Mouse (Mus musculus): ENCODE measurements around the gene Gm2000. TPM values are rescaled to one million over a fixed set of nuclear protein-coding genes. Genes with fewer than 3 reads are reported as not detected.
"Not testable (repeated sequence)": the region's sequence is repeated elsewhere in the genome, so short reads cannot be mapped to it uniquely, and the experiment has no call there.

The Gm2000 gene
- 588 and 629 TPM in 2 replicates for polyA plus RNA-seq (2015; fragmentation: Nextera tagmentation; extraction: Ambion mirVana)

DNA sequence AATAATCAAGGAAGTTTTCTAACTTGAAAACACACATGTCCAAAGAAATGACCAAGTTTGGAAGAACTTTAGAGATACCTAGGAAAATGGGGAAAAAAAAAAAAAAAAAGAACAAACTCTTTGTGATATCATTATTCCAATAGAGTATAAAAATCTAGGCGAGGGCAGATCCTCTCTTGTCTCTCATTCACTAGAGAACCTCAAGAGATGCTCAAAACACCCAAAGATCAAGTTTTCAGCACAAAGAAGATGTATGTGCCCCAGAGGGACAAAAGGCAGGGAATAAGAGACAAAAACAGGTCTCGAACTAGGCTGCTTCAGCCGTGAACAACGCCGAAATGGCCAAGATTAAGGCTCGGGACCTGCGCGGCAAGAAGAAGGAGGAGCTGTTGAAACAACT, at the start of gene Gm2000:
Gene Gm2000, plus strand, starts transcription at position 301 of the 400 bp plus-strand sequence.
- Histone ChIP-seq H3K4me3 (no peak within 1 kb of the TSS), H3K27ac (replicated peaks) (no peak within 1 kb of the TSS), H3K27me3 (no peaks in the 10 kb centered on the region), H3K9ac (replicated peaks) (no peak within 1 kb of the TSS), H3K9me3 (no peaks in the 10 kb centered on the region), H3K36me3 (no peaks in the 10 kb centered on the region), H3K4me2 (replicated peaks) (no peak within 1 kb of the TSS), H3K4me1 (no peaks in the 10 kb centered on the region)
- no peak for ATAC-seq (replicated peaks)
- 96% methylated on average over 8 of the region's 8 CpGs for WGBS

DNA sequence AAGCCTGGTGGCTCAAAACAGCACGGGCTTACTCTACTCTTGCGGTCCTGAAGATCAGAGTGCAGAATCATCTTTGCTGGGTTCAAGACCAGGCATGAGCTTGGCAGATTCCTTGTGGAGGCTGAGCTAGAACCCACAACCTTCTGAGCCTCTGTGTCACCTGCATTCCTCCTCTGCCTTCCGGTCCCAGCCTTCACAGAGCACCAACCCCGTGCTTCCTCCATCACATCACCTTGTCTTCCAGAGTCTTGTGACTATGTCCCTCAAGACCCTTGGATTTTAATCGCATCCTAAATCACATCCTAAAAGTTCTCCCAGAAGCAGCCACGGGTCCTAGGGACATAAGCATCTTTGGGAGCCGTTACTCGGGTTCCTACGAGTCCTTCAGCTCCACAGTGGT, 42.7 kb upstream of the Gm2000 start:
- H3K27me3 ChIP-seq: no peaks in the 10 kb centered on the region
- no peaks in the 10 kb centered on the region for H3K9me3 ChIP-seq
- no peak overlapping the region for H3K27ac ChIP-seq (replicated peaks)
- no peaks in the 10 kb centered on the region for H3K36me3 ChIP-seq
- ATAC-seq (replicated peaks): no peak
- no peak overlapping the region for H3K4me2 ChIP-seq (replicated peaks)
- 88% methylated on average over 9 of the region's 9 CpGs for WGBS
- H3K4me3 ChIP-seq: no peak overlapping the region
- no peak overlapping the region for H3K9ac ChIP-seq (replicated peaks)
- no peaks in the 10 kb centered on the region for H3K4me1 ChIP-seq

DNA sequence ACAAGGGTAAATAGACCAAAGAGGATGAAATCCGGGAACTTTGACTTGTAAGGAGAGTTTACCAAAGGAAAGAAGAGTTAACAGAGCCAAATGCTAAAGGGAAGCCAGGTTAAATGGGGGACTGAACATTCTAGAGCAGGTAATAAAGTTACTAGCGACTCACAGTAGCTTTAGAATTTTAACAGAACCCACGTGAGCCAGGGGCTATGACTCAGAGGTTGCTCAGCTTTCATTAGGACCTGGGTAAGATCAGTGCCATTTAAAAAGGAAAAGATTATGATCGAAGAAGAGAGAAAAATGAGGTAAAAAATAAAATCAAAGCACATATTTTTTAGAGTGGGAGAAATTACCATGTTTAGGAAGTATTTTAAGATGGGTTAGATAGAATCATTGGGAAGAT, 25.0 kb upstream of the Gm2000 start:
- no peak overlapping the region for H3K4me2 ChIP-seq (replicated peaks)
- H3K9ac ChIP-seq (replicated peaks): no peak overlapping the region
- WGBS: 75% methylated on average over 4 of the region's 4 CpGs
- no peak overlapping the region for H3K4me3 ChIP-seq
- no peaks in the 10 kb centered on the region for H3K27me3 ChIP-seq
- no peak overlapping the region for H3K27ac ChIP-seq (replicated peaks)
- H3K36me3 ChIP-seq: no peaks in the 10 kb centered on the region
- ATAC-seq (replicated peaks): no peak
- H3K4me1 ChIP-seq: no peaks in the 10 kb centered on the region
- no peaks in the 10 kb centered on the region for H3K9me3 ChIP-seq

DNA sequence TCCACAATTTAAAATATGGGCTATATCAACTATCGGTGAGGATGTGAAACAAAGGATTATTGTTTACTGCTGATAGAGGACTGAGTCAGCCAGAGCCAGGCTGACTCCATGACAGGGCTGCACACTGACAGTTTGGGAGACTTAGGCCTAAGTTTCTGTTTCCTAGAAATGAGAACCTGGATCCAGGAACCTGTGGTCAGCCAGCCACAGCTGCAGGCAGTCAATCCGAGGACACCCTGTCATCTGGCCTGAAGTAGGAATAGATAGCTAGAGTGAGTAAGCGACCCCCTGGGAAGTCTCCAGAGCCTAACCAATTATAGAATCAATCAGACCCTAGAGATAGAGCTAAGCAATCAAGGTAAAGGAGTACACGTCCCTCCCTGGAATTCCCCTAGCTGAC, 21.4 kb upstream of the Gm2000 start:
- H3K9ac ChIP-seq (replicated peaks): no peak overlapping the region
- 69% methylated on average over 4 of the region's 4 CpGs for WGBS
- H3K9me3 ChIP-seq: no peaks in the 10 kb centered on the region
- no peaks in the 10 kb centered on the region for H3K4me1 ChIP-seq
- no peaks in the 10 kb centered on the region for H3K36me3 ChIP-seq
- no peaks in the 10 kb centered on the region for H3K27me3 ChIP-seq
- no peak overlapping the region for H3K4me2 ChIP-seq (replicated peaks)
- ATAC-seq (replicated peaks): no peak
- no peak overlapping the region for H3K4me3 ChIP-seq
- H3K27ac ChIP-seq (replicated peaks): no peak overlapping the region

DNA sequence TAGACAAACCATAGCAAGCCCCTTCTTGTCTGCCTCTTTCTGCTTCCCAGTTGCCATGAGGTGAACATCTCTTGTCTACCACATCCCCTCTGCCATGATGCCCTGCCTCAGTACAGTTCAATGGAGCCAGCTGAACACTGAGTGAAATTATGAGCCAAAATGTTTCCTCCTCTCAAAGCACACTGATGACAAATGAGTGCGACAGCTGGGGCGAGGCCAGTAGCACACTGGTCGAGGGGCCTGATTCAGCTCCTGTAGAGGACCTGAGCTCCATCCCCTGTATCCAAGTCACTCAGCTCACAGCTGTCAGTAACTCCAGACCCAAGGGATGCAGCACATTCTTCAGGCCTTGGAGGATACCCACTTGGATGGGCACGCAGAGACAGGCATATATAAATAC, 20.2 kb upstream of the Gm2000 start:
- no peak for ATAC-seq (replicated peaks)
- no peak overlapping the region for H3K4me3 ChIP-seq
- H3K4me2 ChIP-seq (replicated peaks): no peak overlapping the region
- no peaks in the 10 kb centered on the region for H3K27me3 ChIP-seq
- H3K36me3 ChIP-seq: no peaks in the 10 kb centered on the region
- H3K27ac ChIP-seq (replicated peaks): no peak overlapping the region
- no peak overlapping the region for H3K9ac ChIP-seq (replicated peaks)
- no peaks in the 10 kb centered on the region for H3K9me3 ChIP-seq
- WGBS: 91% methylated on average over 4 of the region's 4 CpGs
- H3K4me1 ChIP-seq: no peaks in the 10 kb centered on the region

DNA sequence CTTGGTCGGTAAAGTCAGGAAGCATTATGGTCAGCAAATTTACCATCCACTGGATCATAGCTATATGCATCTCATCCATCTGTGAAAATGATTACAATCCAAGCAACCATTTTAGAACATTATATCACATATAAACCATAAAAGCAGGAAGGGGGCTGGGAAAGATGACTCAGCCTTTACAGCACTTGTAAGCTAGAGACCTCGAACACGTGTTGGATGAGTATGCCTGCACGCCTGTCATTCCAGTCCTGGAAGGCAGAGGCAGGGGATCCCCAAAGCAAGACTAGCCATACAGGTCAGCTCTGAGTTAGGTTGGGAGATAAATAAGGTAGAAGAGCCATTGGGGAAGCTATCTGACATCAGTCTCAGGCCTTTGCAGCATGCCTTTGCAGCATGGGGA, 16.8 kb upstream of the Gm2000 start:
- H3K4me3 ChIP-seq: no peak overlapping the region
- no peak overlapping the region for H3K27ac ChIP-seq (replicated peaks)
- H3K9me3 ChIP-seq: no peaks in the 10 kb centered on the region
- WGBS: 86% methylated on average over 4 of the region's 4 CpGs
- no peaks in the 10 kb centered on the region for H3K4me1 ChIP-seq
- no peak overlapping the region for H3K9ac ChIP-seq (replicated peaks)
- no peak for ATAC-seq (replicated peaks)
- H3K4me2 ChIP-seq (replicated peaks): no peak overlapping the region
- H3K27me3 ChIP-seq: no peaks in the 10 kb centered on the region
- no peaks in the 10 kb centered on the region for H3K36me3 ChIP-seq

DNA sequence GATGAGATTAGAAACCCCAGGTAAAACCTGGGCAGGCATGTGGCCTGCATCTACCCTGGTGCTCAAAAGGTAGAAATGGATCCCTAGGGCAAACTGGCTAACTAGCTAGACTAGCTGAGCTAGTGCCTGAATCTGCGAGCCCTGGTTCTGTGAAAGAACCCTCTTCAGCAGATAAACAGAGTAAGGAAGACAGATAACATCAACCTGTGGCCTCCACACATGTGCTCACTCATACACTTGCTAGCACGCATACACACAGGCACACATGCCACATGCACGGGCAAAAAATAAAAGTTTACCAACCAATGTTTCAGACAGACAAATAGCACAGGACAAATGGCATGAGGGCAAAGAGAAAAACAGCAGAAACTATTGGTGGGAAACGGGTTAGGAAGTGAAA, 15.4 kb upstream of the Gm2000 start:
- Histone ChIP-seq H3K4me1 (no peaks in the 10 kb centered on the region), H3K36me3 (no peaks in the 10 kb centered on the region), H3K4me3 (no peak overlapping the region), H3K27ac (replicated peaks) (no peak overlapping the region), H3K4me2 (replicated peaks) (no peak overlapping the region), H3K27me3 (no peaks in the 10 kb centered on the region), H3K9me3 (no peaks in the 10 kb centered on the region), H3K9ac (replicated peaks) (no peak overlapping the region)
- WGBS: 80% methylated on average over 4 of the region's 4 CpGs
- no peak for ATAC-seq (replicated peaks)

DNA sequence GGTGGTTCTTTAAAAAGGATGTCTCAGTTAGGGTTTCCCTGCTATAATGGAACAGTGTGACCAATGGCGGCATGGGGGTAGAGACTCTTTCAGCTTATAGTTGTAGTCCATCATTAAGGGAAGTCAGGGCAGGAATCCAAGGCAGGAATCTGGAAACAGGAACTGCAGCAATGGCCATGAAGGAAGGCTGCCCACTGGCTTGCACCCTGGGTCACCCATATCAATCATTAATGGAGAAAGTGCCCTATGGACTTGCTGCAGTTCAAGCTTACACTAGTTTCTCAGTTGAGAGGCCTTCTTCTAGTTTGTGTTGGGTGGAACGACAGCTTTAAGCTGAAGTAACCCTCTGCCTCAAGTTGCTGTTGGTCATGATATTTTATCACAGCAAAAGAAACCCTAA, 13.4 kb upstream of the Gm2000 start:
- no peaks in the 10 kb centered on the region for H3K4me1 ChIP-seq
- no peak overlapping the region for H3K4me2 ChIP-seq (replicated peaks)
- no peak for ATAC-seq (replicated peaks)
- no peak overlapping the region for H3K4me3 ChIP-seq
- no peak overlapping the region for H3K27ac ChIP-seq (replicated peaks)
- no peaks in the 10 kb centered on the region for H3K27me3 ChIP-seq
- H3K9me3 ChIP-seq: no peaks in the 10 kb centered on the region
- H3K36me3 ChIP-seq: no peaks in the 10 kb centered on the region
- H3K9ac ChIP-seq (replicated peaks): no peak overlapping the region
- WGBS: 89% methylated on average over 2 of the region's 2 CpGs

DNA sequence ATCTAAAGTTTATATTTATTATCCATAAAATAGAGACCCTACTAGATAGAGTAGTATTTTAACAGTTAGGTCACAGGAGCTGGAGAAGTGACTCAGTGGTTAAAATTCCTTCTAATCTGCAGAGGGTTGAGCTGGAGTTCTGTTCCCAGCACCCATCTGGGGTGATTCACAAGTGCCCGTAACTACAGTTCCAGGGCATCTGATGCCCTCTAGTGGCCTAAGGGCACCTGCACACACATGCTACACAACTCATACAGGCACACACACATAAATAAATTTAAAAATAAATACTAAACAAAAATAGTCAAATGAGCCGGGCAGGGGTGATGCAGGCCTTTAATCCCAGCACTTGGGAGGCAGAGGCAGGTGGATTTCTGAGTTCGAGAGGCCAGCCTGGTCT, 15.4 kb downstream of the Gm2000 start:
- Histone ChIP-seq H3K36me3 (no peaks in the 10 kb centered on the region), H3K9me3 (no peaks in the 10 kb centered on the region), H3K4me2 (replicated peaks) (no peak overlapping the region), H3K9ac (replicated peaks) (no peak overlapping the region), H3K4me1 (no peaks in the 10 kb centered on the region), H3K27ac (replicated peaks) (no peak overlapping the region), H3K4me3 (no peak overlapping the region), H3K27me3 (no peaks in the 10 kb centered on the region)
- no peak for ATAC-seq (replicated peaks)
- WGBS: 92% methylated on average over 3 of the region's 3 CpGs

DNA sequence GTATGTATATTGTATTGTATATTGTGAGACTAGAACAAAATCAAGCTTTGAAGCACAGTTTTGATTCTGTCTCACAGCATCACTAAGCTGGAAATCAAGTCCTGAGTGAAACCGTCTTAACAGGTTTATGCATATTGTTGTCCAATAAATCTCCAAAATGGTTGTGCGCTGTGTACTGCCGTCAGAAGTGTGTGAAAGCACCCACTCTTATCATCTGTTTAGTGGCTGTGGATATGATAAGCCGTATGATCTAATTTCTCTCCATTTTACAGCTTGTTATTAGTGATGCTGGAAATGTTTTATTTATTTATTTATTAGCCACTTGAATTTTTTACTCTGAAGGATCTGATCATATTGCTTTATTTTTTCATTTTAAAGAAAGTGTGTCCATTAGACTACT, 20.4 kb downstream of the Gm2000 start:
- 92% methylated on average over 4 of the region's 4 CpGs for WGBS
- ATAC-seq (replicated peaks): no peak
- Histone ChIP-seq H3K4me2 (replicated peaks) (no peak overlapping the region), H3K9ac (replicated peaks) (no peak overlapping the region), H3K27ac (replicated peaks) (no peak overlapping the region), H3K27me3 (no peaks in the 10 kb centered on the region), H3K4me3 (no peak overlapping the region), H3K36me3 (no peaks in the 10 kb centered on the region), H3K9me3 (no peaks in the 10 kb centered on the region), H3K4me1 (no peaks in the 10 kb centered on the region)

DNA sequence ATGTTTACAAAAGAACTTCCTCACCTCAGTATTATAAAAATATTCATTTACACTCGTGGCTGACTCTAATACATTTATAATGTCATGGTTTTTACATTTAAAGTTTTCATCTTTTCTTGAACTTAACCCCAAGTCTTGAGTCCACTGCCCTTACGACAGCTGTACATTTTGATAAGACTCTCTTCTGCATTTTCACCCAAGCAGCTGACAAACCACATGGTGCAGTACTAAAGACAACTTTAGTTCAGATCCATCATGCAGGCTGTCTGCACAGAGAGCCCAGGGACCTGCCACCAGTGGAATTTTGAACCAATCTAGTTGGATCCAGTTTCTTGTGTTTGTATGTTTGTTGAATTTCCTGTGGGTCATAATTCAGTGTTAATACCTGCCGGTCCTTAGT, 21.0 kb downstream of the Gm2000 start:
- H3K27me3 ChIP-seq: no peaks in the 10 kb centered on the region
- no peak overlapping the region for H3K4me3 ChIP-seq
- H3K4me2 ChIP-seq (replicated peaks): no peak overlapping the region
- no peaks in the 10 kb centered on the region for H3K4me1 ChIP-seq
- H3K9me3 ChIP-seq: no peaks in the 10 kb centered on the region
- WGBS: 77% methylated on average over 3 of the region's 3 CpGs
- H3K9ac ChIP-seq (replicated peaks): no peak overlapping the region
- no peaks in the 10 kb centered on the region for H3K36me3 ChIP-seq
- no peak overlapping the region for H3K27ac ChIP-seq (replicated peaks)
- no peak for ATAC-seq (replicated peaks)

DNA sequence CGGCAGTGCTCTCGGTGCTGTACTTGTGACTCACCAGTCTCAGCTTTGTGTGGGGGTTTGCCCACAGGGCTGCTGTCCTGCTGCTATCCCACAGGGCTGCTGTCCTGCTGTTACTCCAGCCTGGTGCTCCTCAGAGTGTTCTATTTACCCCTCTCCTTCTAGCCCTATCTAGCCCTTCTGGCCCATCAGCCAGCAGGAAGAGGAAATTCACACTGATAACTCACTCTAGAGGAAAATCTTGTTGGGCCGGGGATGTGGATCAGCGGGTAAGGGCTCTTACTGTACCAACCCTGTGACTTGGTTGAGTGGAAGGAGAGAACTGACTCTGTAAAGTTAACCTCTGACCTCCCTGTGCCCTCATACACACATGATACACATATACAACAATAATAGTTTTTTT, 27.3 kb downstream of the Gm2000 start:
- ATAC-seq (replicated peaks): no peak
- Histone ChIP-seq H3K27me3 (no peaks in the 10 kb centered on the region), H3K36me3 (no peaks in the 10 kb centered on the region), H3K9me3 (no peaks in the 10 kb centered on the region), H3K4me1 (no peaks in the 10 kb centered on the region), H3K4me3 (no peak overlapping the region), H3K27ac (replicated peaks) (no peak overlapping the region), H3K9ac (replicated peaks) (no peak overlapping the region), H3K4me2 (replicated peaks) (no peak overlapping the region)
- WGBS: 94% methylated on average over 4 of the region's 4 CpGs

DNA sequence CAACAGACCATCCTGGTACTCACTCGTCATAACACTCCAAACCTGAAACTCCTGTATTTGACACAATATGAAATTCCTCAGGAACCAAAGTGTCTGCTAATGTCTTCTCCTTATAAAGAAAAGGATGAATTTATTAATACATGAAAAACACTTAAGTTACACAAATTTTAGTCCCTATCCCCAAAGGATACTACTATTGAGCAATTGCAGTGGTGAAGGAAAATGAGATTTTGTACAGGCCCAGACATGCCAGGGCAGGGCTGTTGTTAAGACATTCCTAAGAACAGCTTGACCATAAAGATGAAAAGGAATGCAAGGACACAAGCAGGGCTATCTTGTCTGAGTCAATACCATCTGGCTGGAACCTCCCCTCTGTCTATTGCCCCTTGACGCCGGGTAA, 34.3 kb downstream of the Gm2000 start:
- H3K4me3 ChIP-seq; H3K9me3 ChIP-seq; ATAC-seq (replicated peaks); H3K9ac ChIP-seq (replicated peaks); H3K27me3 ChIP-seq; H3K27ac ChIP-seq (replicated peaks); H3K4me1 ChIP-seq; H3K36me3 ChIP-seq; H3K4me2 ChIP-seq (replicated peaks): not testable (repeated sequence)
- 84% methylated on average over 3 of the region's 3 CpGs for WGBS

All from forebrain, embryonic 15.5 days (tissue).